Mouse (Mus musculus) cerebellum, adult 11-12 months (tissue): ENCODE results near the gene Pspc1.
"Not testable (repeated sequence)": the region's sequence is repeated elsewhere in the genome, so short reads cannot be mapped to it uniquely, and the experiment has no call there.

ENCODE experiments used
- DNase-seq: peaks from one replicate; pipeline ENCODE4 v3.0.0; 2022

The Pspc1 gene

GRCm38 (mm10) chr14:56778200-56778932 is at the start of gene Pspc1:
TSS of gene Pspc1 (minus strand) at chr14:56778316.
- peak; percentile 97 for DNase-seq

GRCm38 (mm10) chr14:56824562-56824961 is 46.4 kb upstream of the Pspc1 start:
- DNase-seq = no peak

DNA sequence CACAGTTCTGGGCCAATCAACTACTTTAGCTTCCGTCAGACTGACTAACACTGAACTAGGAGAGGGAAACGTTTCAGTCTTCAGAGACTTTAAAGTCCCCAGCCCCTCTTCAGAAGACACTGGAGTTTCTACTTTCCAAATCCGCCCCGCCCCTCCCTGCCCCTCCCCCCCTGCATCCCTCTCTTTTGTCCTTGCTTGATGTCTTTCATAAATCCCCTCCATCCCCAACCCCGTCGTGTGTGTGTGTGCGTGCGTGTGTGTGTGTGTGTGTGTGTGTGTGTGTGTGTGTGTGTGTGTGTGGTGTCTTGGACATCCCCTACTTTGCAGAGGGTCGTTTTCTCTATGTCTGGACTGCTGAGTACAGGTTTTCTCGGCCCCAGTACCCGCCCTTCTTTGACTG is 39.5 kb upstream of the Pspc1 start:
- DNase-seq = no peak

- no peak for DNase-seq
Observed at GRCm38 (mm10) chr14:56817131-56817530, 39.0 kb upstream of the Pspc1 start.

DNA sequence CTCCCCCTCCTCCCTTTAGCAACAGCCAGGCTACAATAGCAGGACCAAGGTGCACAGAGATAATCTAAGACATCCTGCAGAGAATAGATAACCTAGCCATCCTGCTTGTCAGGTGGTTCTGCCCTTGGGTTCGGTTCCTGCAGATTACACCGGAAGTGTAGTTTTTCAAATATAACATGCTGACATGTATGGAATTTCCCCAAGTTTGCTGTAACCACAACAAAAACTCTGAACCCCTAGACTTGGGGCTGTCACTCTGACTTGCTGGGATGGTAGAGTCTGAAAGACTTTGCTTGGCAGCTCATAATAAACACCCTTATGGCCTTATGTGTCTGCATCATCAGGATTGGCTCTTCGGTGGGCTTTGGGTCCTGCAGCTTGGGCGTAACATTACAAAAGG is 38.4 kb upstream of the Pspc1 start:
- DNase-seq = no peak

GRCm38 (mm10) chr14:56812520-56813036 is 34.5 kb upstream of the Pspc1 start:
- DNase-seq = peak; percentile 86

DNA sequence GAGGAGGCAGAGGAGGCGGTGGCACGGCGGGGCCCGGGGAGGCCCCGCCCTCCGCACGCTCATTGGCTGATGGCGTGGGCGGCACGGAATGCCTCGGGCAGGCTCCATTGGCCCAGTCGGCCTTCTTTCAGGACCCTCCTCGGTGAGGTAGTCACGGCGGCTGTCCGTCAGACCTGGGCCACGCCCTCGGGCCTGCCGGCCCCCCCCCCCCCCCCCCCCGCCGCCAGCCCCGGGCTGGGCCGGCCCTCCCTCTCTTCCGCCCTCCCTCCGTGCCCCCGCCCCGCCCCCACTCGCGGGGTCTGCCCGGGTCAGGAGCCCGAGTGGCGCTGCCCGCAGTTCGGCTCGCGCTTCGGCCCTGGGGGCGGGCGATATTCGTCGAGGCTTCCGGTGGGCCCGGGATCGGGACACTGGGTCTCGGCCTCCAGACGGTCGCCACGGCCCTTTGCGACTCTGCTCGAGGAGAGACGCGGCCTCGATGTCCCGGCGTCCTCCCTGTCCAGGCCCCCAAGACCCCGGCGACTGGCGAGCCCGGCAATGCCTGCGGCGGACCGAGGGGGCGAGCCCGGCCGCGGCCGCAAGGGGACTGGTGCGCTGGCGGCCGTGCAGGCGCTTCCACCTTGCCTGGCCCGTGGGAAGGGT is 33.7 kb upstream of the Pspc1 start, which contains the start of gene Zmym5:
Gene Zmym5, minus strand, starts transcription at position 16 of the 639 bp plus-strand sequence.
- DNase-seq = peak; percentile 96

DNA sequence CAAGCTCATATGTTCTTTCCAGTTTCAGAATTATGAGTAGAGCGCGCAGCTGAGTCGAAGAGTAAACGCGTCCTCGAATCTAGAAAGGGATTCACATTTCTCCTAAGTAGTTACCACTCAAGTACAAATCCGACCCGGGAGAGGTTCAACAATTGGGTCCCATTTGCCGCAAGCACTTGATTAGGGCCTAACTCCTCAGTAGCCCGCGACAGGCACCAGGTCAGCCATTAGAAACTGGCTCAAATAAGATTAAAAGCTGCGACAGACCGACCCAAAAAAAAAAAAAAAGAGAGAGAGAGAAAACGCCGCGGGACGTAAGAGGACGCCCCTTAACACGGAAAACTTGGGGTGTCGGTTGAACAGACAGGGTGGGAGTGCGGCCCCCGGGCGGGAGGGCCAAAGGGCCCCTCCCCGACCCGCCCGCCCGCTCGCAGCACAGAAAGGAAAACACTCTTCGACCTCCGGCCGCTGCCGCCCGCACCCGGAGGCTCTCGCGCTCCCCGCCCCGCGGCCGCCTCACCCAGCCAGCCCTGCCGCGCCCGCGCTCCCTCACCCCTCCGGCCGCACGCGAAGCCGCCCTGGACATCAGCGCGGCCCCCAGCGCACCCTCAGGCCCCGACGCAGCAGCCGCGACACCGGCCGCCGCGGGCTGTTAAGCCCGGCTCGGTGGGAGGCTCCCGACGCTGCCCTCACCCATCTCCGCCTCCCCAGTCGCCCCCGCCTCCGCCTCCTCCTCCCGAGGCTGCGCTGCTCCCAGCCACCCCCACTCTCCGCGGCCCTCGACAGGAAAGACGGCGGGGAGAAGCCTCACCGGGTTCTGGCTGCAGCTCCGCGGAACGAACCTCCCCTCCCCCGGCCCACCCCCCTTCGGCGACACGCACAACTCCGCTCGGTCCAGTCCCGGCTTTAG is 32.9 kb upstream of the Pspc1 start:
- DNase-seq = peak; percentile 67

GRCm38 (mm10) chr14:56793243-56793642 is 15.1 kb upstream of the Pspc1 start:
- DNase-seq = no peak

GRCm38 (mm10) chr14:56784575-56784974 is 6.5 kb upstream of the Pspc1 start:
- no peak for DNase-seq

DNA sequence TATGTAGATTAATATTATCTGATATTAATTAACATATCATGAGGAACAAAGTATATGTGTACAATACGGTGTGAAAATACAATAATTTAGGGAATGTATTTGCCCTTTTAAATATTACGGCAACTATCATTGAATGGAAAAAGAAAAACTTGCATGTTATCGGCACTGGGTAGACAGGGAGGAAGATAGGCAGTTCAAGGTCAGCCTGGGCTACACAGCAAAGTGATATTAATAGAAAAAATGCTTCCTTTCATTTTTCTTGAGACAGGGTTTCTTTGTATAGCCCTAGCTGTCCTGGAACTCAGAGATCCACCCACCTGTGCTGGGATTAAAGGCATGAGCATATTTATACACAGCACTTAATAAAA is 801 bp upstream of the Pspc1 start:
- no peak for DNase-seq

GRCm38 (mm10) chr14:56777360-56778136 is 568 bp downstream of the Pspc1 start:
- peak; percentile 74 for DNase-seq

DNA sequence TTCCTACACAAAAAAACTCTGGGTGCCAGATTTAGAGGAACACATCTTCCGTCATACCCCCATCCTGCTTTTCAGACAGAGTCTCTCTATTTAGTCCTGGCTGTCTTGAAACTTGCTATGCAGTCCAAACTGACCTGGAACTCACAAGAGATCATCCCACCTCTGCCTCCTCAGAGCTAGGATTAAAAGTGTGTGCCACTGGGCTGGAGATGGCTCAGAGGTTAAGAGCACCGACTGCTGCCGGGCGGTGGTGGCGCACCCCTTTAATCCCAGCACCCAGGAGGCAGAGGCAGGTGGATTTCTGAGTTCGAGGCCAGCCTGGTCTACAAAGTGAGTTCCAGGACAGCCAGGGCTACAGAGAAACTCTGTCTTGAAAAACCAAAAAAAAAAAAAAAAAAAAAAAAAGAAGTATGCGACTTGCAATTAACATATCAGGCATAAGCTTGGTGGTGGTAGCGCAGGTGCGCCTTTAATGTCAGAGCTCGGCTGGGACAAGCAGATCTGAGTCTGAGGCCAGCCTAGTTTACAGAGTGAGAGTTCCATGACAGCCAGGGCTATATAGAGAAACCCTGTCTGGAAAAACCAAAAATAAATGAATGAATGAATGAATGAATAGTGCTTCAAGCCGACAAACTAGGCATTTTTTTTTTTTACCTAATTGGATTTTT is 1.4 kb downstream of the Pspc1 start:
- peak; percentile 25 for DNase-seq

DNA sequence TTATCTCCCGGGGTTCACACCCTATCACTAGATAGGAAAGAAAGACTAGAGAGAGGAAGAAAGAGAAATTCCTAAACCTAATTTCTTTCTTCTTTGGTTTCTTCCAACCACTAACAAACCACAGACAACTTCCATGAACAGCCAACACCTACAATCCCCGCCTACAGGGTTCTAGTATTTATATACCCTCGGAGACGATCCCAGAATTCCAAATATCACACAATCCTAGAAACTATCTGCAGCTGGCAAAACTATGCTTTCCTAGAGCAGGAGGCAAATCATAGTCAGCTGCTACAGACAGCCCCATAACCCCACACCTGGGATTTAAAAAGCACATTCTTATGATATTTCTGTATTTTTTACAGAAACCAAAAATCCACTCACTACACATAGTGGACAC is 2.7 kb downstream of the Pspc1 start:
- DNase-seq = no peak

- not testable (repeated sequence) for DNase-seq
Observed at GRCm38 (mm10) chr14:56766438-56766837, 11.7 kb downstream of the Pspc1 start.

DNA sequence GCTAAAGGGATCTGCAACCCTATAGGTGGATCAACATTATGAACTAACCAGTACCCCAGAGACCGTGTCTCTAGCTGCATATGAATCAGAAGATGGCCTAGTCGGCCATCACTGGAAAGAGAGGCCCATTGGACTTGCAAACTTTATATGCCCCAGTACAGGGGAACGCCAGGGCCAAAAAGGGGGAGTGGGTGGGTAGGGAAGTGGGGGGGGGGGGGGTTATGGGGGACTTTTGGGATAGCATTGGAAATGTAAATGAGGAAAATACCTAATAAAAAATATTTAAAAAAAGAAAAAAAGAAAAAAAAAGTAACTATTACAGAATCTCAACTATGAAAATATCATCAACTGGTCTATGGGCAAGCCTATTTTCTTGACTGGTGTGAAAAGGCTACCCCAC is 13.0 kb downstream of the Pspc1 start:
- not testable (repeated sequence) for DNase-seq

DNA sequence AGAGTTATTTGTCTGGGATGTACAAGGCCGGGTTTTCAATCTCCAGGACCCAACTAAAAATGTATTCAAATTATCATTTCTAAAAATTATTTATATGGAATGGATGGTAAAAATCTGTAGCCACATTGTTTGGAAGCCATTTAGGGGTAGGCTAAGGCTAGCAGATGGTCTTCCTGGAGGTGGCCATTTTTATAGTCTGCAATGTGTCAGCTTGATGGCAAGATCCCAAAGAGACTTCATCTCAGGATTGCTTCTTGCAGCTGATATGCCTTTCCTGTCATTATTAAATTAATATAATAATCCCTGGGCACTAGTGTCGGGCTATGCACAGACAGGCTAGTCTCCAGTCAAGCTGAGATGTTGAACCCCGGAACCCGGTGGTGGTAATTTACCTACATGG is 26.8 kb downstream of the Pspc1 start:
- DNase-seq = peak; percentile 29

DNA sequence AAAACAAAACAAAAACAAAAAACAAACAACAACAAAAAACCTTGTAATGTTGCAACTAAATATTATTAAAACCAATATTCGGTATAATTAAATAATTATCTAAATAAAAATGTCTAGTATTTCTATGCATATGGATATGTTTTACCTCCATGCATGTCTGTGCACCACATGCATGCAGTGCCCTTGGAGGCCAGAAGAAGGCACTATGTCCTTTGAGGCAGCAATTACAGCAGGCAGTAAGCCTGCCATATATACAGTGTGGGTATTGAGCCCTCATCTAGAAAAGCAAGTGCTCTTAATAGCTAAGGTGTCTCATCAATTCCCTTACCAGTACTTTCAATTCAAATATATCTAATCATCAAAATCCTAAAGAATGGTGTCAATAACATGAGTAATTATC is 37.9 kb downstream of the Pspc1 start:
- no peak for DNase-seq

DNA sequence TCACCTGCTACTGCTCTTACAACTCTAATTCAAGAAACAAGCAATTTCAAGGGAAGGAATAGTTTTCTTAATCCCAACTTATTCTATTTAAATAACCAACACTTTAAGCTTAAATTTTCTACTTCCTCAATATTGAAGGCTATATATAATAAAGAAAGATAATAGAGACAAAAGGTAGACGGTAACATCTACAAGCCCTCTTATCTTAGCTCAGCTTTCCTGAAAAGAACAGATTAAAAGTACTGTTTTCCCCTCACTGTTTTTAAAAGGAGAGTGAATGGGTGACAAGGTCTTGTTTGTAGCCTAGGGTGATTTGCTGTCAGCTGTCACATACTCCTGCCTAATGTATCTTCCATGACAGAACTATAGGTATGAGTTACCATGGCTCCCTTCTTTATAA is 51.6 kb downstream of the Pspc1 start:
- DNase-seq = no peak

- DNase-seq = no peak
Observed at GRCm38 (mm10) chr14:56705687-56706086, 72.4 kb downstream of the Pspc1 start.

DNA sequence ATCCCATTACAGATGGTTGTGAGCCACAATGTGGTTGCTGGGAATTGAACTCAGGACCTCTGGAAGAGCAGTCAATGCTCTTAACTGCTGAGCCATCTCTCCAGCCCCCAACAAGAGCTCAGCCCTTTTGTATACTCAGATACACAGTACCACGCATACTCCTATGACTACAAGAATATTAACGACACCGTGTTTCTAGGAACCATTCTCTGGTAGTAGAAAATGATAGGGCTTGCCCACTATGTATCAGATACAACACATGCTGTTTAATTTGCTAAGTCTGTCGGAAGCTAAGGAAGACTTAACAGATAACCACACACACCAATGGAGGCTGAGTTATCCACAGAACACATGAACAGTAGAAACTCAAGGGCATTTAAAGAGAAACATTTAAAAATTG is 75.5 kb downstream of the Pspc1 start:
- DNase-seq = no peak

GRCm38 (mm10) chr14:56697836-56698235 is 80.3 kb downstream of the Pspc1 start:
- no peak for DNase-seq
